Mouse (Mus musculus): ENCODE results near the gene Abcf2. TPM values are rescaled to one million over a fixed set of nuclear protein-coding genes. Genes with fewer than 3 reads are reported as not detected.

Abcf2 gene
- polyA plus RNA-seq, 1 experiment from 2014 or later = 41.4 TPM

GRCm38 (mm10) chr5:24536511-24536910 is 40.8 kb downstream of the Abcf2 start:
- Histone ChIP-seq H3K4me3 (ENCODE audit: inconsistent target) (no peak overlapping the region), H3K79me2 (ENCODE audit: inconsistent target) (no peaks in the 10 kb centered on the region), H3K36me3 (ENCODE audit: inconsistent target) (no peaks in the 10 kb centered on the region), H3K27ac (no peak overlapping the region)
- WGBS (ENCODE audit: missing documents) = 91% methylated on average over 4 of the region's 5 CpGs

DNA sequence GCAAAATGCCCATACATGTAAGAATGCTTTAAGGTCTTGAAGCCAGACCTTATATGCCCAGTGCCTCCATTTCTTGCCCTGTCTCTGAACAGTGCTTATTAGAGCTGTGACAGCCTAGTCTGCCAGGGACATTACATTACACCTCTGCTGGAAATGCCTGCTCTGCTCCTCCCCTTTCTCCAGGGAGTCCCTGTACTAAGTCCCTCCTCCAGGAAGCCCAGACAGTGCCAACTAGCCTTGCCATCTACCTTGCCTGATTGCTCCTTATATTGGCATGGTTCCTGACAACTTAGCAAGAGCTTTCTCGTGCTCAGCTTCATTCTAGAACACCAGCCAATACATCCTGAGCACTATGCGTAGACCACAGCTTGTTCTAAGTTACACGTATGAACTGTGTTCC is 41.5 kb downstream of the Abcf2 start:
- Histone ChIP-seq H3K27ac (no peak overlapping the region), H3K79me2 (ENCODE audit: inconsistent target) (no peaks in the 10 kb centered on the region), H3K36me3 (ENCODE audit: inconsistent target) (no peaks in the 10 kb centered on the region), H3K4me3 (ENCODE audit: inconsistent target) (no peak overlapping the region)
- 85% methylated on average over 3 of the region's 3 CpGs for WGBS (ENCODE audit: missing documents)

DNA sequence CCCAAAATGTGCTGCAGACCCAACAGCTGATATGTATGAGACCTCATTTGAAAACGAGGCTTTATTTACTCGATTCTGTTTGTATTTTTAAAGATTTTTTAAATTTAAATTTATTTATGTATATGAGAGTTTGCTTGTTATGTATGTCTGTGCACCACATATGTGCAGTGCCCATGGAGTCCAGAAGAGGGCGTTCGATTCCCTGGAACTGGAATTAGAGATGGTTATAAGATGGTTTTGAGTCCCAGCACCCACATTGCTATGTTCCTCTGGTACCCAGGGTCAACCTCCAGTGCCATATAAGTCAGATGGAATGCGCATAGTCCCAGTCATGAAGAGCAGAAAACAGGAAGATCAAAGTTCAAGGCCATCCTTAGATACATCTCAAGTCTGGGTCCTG is 43.0 kb downstream of the Abcf2 start:
- 66% methylated on average over 5 of the region's 5 CpGs for WGBS (ENCODE audit: missing documents)
- Histone ChIP-seq H3K4me3 (ENCODE audit: inconsistent target) (no peak overlapping the region), H3K79me2 (ENCODE audit: inconsistent target) (no peaks in the 10 kb centered on the region), H3K36me3 (ENCODE audit: inconsistent target) (no peaks in the 10 kb centered on the region), H3K27ac (no peak overlapping the region)

DNA sequence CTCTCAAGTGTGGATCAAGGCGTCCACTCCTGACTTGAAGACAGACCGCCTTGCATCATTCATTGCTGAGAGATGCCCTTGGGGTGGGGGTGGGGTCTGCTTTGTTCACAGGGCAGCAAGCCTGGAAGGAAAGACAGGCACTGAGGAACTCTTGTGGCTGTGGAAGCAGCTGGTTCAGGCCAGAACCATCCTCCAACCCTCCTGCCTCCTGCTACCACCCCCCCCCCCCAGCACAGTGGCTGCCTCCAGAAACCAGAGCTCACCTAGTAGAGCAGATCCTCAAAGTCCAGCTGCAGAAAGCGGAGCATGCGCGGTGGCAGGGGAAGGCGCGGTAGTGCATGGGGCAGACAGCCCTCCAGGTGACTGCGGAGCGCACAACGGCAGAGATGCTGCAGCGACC is 43.9 kb downstream of the Abcf2 start:
- Histone ChIP-seq H3K36me3 (ENCODE audit: inconsistent target) (no peaks in the 10 kb centered on the region), H3K4me3 (ENCODE audit: inconsistent target) (no peak overlapping the region), H3K79me2 (ENCODE audit: inconsistent target) (no peaks in the 10 kb centered on the region), H3K27ac (no peak overlapping the region)
- WGBS (ENCODE audit: missing documents) = 80% methylated on average over 11 of the region's 11 CpGs

DNA sequence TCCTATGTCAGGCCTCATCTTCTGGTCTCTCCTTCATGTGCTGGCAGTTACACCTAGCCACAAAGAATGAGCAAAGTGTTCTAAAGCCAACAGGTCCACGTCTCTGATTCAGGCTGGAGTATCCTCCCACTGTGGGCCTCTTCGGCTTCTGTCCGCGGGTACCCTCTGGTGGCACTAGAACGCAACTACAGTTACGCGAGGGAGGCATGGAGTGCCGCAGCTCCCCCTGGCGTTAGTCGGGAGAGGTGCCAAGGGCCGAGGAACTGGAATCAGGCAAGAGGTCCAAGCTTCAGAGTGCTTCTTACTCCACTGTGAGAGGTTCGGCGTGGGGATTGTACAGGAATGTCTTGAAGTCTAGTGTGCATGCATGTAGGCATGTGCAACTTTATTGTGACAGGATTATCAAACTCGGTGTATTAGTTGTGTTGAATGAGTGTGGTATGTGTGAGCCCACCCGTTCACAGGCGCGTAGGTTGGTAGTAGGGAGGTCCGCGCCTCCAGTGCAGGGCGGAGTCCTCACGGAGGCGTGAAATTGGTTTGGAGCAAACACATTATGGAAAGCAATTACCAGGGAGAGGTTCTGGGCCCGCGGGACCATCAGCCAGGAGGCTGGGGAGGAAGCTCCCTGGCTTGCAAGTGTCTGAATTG is 47.1 kb downstream of the Abcf2 start:
- Histone ChIP-seq H3K36me3 (ENCODE audit: inconsistent target) (no peaks in the 10 kb centered on the region), H3K4me3 (ENCODE audit: inconsistent target) (no peak overlapping the region), H3K27ac (no peak overlapping the region), H3K79me2 (ENCODE audit: inconsistent target) (no peaks in the 10 kb centered on the region)
- WGBS (ENCODE audit: missing documents) = 19% methylated on average over 24 of the region's 24 CpGs

GRCm38 (mm10) chr5:24527780-24528179 is 49.5 kb downstream of the Abcf2 start:
- Histone ChIP-seq H3K4me3 (ENCODE audit: inconsistent target) (no peak overlapping the region), H3K79me2 (ENCODE audit: inconsistent target) (no peaks in the 10 kb centered on the region), H3K36me3 (ENCODE audit: inconsistent target) (no peaks in the 10 kb centered on the region), H3K27ac (no peak overlapping the region)
- 32% methylated on average over 6 of the region's 6 CpGs for WGBS (ENCODE audit: missing documents)

DNA sequence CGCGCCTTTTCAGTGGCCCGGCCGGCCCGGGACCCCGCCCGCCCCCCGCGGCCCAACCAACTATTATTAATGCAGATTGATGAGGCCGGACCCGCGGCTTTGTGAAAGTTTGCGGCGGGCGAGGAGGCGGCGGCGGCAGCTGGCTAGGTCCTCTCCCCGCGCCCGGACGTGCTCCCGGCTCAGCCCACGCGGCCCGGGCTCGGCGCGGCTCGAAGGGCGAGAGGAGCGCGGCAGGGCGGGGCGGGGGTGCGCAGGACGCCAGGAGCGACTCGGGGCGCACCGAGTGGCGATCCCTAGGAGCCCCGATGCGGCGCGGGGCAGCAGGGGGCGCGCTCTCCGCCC is 50.4 kb downstream of the Abcf2 start, which contains the start of gene Gbx1:
Gbx1 (minus strand) TSS at position 314 of the 342 bp plus-strand sequence.
- Histone ChIP-seq H3K36me3 (ENCODE audit: inconsistent target) (no peaks in the 10 kb centered on the region), H3K27ac (no peak within 1 kb of the TSS), H3K4me3 (ENCODE audit: inconsistent target) (no peak within 1 kb of the TSS), H3K79me2 (ENCODE audit: inconsistent target) (no peaks in the 10 kb centered on the region)
- 2% methylated on average over 42 of the region's 49 CpGs for WGBS (ENCODE audit: missing documents)

- under 1% methylated on average over 81 of the region's 109 CpGs for WGBS (ENCODE audit: missing documents)
- Histone ChIP-seq H3K27ac (no peak overlapping the region), H3K4me3 (ENCODE audit: inconsistent target) (no peak overlapping the region), H3K79me2 (ENCODE audit: inconsistent target) (no peaks in the 10 kb centered on the region), H3K36me3 (ENCODE audit: inconsistent target) (no peaks in the 10 kb centered on the region)
These were observed 50.9 kb downstream of the Abcf2 start for GRCm38 (mm10) chr5:24526190-24526888.

DNA sequence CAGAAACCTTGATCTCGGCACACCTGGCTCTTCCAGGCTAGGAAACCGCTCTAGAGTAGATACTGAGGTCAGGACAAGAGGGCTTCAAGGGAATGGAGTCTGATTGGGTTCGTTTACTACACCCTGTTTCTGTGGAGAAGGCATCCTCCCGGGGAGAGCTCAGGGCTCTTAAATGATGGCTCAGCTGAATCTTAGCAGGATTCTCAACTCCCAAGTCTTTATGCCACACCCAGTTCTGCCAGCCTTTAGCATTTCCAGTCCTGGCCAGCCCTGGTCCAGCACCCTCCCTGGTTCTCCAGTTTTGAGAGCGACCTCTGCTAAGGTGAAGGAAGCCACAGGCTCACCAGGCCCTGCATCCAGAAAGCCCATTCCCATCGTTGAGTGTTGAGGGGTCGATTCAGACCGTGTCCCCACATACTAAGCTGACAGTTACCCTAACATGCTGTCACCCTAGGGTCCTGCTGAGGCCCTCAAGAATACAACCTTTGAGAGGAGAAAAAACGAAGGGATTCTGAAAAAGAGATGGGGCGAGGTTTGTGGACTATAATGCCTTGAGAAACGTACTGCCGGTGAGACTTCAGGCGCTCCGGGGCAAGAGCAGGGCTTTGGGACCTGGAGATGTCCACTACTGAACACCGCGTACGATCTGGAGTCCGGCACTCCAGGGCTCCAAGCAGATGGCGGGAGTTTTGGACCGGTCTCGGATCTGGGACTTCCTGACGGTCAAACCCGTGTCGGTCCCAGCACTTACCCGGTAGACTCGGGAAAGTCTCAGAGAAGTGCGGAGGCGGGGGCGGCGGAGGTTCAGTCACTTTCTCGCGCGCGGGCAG is 51.7 kb downstream of the Abcf2 start:
- H3K36me3 ChIP-seq (ENCODE audit: inconsistent target) = no peaks in the 10 kb centered on the region
- no peak overlapping the region for H3K27ac ChIP-seq
- H3K4me3 ChIP-seq (ENCODE audit: inconsistent target) = no peak overlapping the region
- 8% methylated on average over 34 of the region's 34 CpGs for WGBS (ENCODE audit: missing documents)
- no peaks in the 10 kb centered on the region for H3K79me2 ChIP-seq (ENCODE audit: inconsistent target)

DNA sequence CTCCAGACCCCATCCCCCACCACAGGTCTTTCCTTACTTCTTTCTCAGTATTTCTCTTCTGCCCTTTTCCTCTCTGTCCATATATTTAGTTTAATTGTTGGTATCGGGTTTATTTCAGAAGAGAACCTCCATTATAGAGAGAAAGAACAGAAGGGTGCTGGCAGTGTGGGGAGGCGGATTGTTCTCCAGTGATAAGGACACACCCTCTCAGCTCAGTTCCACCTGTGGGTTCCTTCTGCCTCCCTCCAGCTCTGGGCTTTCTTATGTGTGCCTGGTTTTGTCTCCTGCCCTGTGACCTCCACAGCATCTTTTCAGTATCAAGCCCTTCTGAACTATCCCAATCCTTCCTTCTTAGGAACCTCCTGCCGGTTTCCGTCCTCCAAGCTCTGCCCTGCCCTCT is 52.7 kb downstream of the Abcf2 start:
- Histone ChIP-seq H3K4me3 (ENCODE audit: inconsistent target) (no peak overlapping the region), H3K36me3 (ENCODE audit: inconsistent target) (no peaks in the 10 kb centered on the region), H3K79me2 (ENCODE audit: inconsistent target) (no peaks in the 10 kb centered on the region), H3K27ac (no peak overlapping the region)
- 17% methylated on average over 4 of the region's 4 CpGs for WGBS (ENCODE audit: missing documents)

DNA sequence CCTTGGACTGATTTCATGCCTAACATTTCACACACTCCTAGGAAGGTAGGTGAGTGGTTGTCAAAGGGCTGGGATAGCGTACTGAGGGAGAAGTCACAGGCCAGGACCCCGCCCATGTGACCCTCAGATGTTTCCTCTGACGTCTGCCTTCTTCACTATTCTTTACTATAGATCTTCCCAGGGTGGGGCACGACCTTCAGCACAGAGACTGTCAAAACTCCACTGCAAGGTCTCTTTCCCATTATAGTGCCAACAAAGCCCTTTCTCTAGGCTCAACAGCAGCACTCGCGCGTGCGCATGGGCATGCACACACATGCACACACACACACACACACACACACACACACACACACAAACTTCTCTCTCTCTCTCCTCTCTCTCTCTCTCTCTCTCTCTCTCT is 53.5 kb downstream of the Abcf2 start:
- WGBS (ENCODE audit: missing documents) = 65% methylated on average over 8 of the region's 8 CpGs
- Histone ChIP-seq H3K36me3 (ENCODE audit: inconsistent target) (no peaks in the 10 kb centered on the region), H3K4me3 (ENCODE audit: inconsistent target) (no peak overlapping the region), H3K79me2 (ENCODE audit: inconsistent target) (no peaks in the 10 kb centered on the region), H3K27ac (no peak overlapping the region)

DNA sequence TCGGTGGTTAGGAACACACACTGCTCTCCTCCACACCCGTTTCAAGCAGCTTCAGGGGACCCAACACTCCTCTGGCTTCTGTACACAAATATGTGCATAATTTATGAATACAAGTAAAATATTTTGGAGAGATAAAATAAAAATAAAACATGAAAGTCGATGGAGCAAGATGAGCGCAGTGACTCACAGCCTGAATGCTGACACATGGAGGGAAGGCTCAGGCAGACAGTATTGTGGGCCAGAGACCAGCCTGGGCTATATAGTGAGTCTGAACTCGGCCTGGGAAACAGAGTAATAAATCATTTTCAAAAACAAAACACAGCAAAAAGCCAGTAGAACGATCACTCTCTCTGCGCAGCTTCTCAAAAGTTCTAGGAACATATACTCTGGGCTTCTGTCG is 55.9 kb downstream of the Abcf2 start:
- 55% methylated on average over 8 of the region's 8 CpGs for WGBS (ENCODE audit: missing documents)
- Histone ChIP-seq H3K79me2 (ENCODE audit: inconsistent target) (no peaks in the 10 kb centered on the region), H3K27ac (no peak overlapping the region), H3K36me3 (ENCODE audit: inconsistent target) (no peaks in the 10 kb centered on the region), H3K4me3 (ENCODE audit: inconsistent target) (no peak overlapping the region)

All from macrophage (primary cell).